Mouse (Mus musculus) stomach, embryonic 15.5 days (tissue): Measurements from ENCODE around the gene Fcgr3. TPM values are rescaled to one million over a fixed set of nuclear protein-coding genes. Genes with fewer than 3 reads are reported as not detected.
A peak's percentile ranks its signal among the peaks of the same experiment; 100 is the strongest.
"Not testable (repeated sequence)": the region's sequence is repeated elsewhere in the genome, so short reads cannot be mapped to it uniquely, and the experiment has no call there.

Experiments
- ATAC-seq: fragments of 200-750 bp; cut with Nextera tagmentation; 2 replicates; pipeline ENCODE4 v1.8.0; 2017; ENCODE audit warnings: low read depth, moderate number of reproducible peaks, moderate TSS enrichment; ENCODE audit not compliant: insufficient read depth, low FRiP score
- H3K27ac ChIP-seq: fragments of 300-500 bp; sonication (generic); 2 replicates; pipeline ENCODE4 v1.5.1; 2015; ENCODE audit warnings: mild to moderate bottlenecking, inconsistent platforms
- H3K27me3 ChIP-seq: fragments of 300-500 bp; sonication (generic); replicated peaks from 2 replicates; pipeline ENCODE4 v1.6.1; 2015; ENCODE audit warnings: inconsistent platforms
- H3K36me3 ChIP-seq: fragments of 300-500 bp; sonication (generic); 2 replicates; pipeline ENCODE4 v1.6.1; 2015; ENCODE audit warnings: inconsistent platforms
- H3K4me1 ChIP-seq: fragments of 300-500 bp; sonication (generic); 2 replicates; pipeline ENCODE4 v1.6.1; 2015; ENCODE audit warnings: inconsistent platforms
- H3K4me2 ChIP-seq: fragments of 300-500 bp; sonication (generic); 2 replicates; pipeline ENCODE4 v1.6.1; 2015; ENCODE audit warnings: mild to moderate bottlenecking, inconsistent platforms
- H3K4me3 ChIP-seq: fragments of 300-500 bp; sonication (generic); replicated peaks from 2 replicates; pipeline ENCODE4 v1.5.1; 2015; ENCODE audit warnings: inconsistent platforms
- H3K9ac ChIP-seq: fragments of 300-500 bp; sonication (generic); 2 replicates; pipeline ENCODE4 v1.6.1; 2015; ENCODE audit warnings: inconsistent platforms
- H3K9me3 ChIP-seq: fragments of 300-500 bp; sonication (generic); 2 replicates; pipeline ENCODE4 v1.6.1; 2016; ENCODE audit warnings: inconsistent platforms
- WGBS: fragments of 180-500 bp; shearing (Covaris S2); methylation state at CpG from one replicate; pipeline ENCODE4 v1.1.7; 2015; 5-methylcytosine and 5-hydroxymethylcytosine counted together
- polyA plus RNA-seq: library from polyadenylated mRNA; unstranded; fragments of >200 nt; fragmentation: Nextera tagmentation; extraction: Ambion mirVana; gene quantifications from 2 replicates; pipeline ENCODE4 v1.2.1, GENCODE M21; 2015

Fcgr3 gene
- polyA plus RNA-seq, 1 experiment from 2014 or later: 18.7 TPM

- not testable (repeated sequence) for H3K9me3 ChIP-seq, H3K9ac ChIP-seq, H3K36me3 ChIP-seq, H3K4me1 ChIP-seq, H3K27ac ChIP-seq
- Histone ChIP-seq H3K27me3 (peaks cover 26% of the 10 kb centered on the region), H3K4me2 (peak overlapping the region; percentile 49), H3K4me3 (peak overlapping the region; percentile 30)
- 0 out of 2 replicates have a peak, but pooled peaks have one; percentile 2 for ATAC-seq
- 6% methylated on average over 31 of the region's 45 CpGs for WGBS
Observed at GRCm38 (mm10) chr1:171065768-171066167, 1.0 kb upstream of the Fcgr3 start.

GRCm38 (mm10) chr1:171065243-171065587 lies 480 bp upstream of the Fcgr3 start:
- not testable (repeated sequence) for H3K9ac ChIP-seq, H3K9me3 ChIP-seq, H3K36me3 ChIP-seq, H3K4me1 ChIP-seq, H3K27ac ChIP-seq
- Histone ChIP-seq H3K27me3 (peaks cover 25% of the 10 kb centered on the region), H3K4me2 (peak overlapping the region; percentile 50), H3K4me3 (peak overlapping the region; percentile 35)
- ATAC-seq: peak; percentile 27
- under 1% methylated on average over 25 of the region's 35 CpGs for WGBS

- peak overlapping the region; percentile 50 for H3K4me2 ChIP-seq
- WGBS: 9% methylated on average over 41 of the region's 61 CpGs
- not testable (repeated sequence) for H3K4me1 ChIP-seq, H3K36me3 ChIP-seq, H3K9me3 ChIP-seq, H3K9ac ChIP-seq, H3K27ac ChIP-seq
- H3K27me3 ChIP-seq: peaks cover 20% of the 10 kb centered on the region
- H3K4me3 ChIP-seq: peak overlapping the region; percentile 35
- ATAC-seq: peak; percentile 72
Observed at GRCm38 (mm10) chr1:171063569-171064490, 905 bp downstream of the Fcgr3 start.

- H3K36me3 ChIP-seq: no peaks in the 10 kb centered on the region
- H3K9ac ChIP-seq: no peak overlapping the region
- no peak overlapping the region for H3K27ac ChIP-seq
- no peak for ATAC-seq
- H3K27me3 ChIP-seq: peaks cover 16% of the 10 kb centered on the region
- 64% methylated on average over 3 of the region's 3 CpGs for WGBS
- no peak overlapping the region for H3K4me2 ChIP-seq
- no peaks in the 10 kb centered on the region for H3K9me3 ChIP-seq
- H3K4me3 ChIP-seq: no peak overlapping the region
- peaks cover 6% of the 10 kb centered on the region for H3K4me1 ChIP-seq
Observed at GRCm38 (mm10) chr1:171061566-171061965, 3.2 kb downstream of the Fcgr3 start.

- Histone ChIP-seq H3K4me2 (peak overlapping the region; percentile 15; the same call in 1 of the 2 replicates), H3K9ac (no peak overlapping the region), H3K9me3 (no peaks in the 10 kb centered on the region), H3K27ac (0 out of 2 replicates have a peak overlapping the region, but pooled peaks have one; percentile 26), H3K4me1 (peaks cover 6% of the 10 kb centered on the region), H3K36me3 (no peaks in the 10 kb centered on the region), H3K27me3 (peaks cover 10% of the 10 kb centered on the region), H3K4me3 (no peak overlapping the region)
- ATAC-seq: no peak
- 21% methylated on average over 10 of the region's 10 CpGs for WGBS
Observed at GRCm38 (mm10) chr1:171060392-171060791, 4.3 kb downstream of the Fcgr3 start.

- Histone ChIP-seq H3K4me3 (no peak overlapping the region), H3K27ac (no peak overlapping the region), H3K9ac (no peak overlapping the region), H3K9me3 (no peaks in the 10 kb centered on the region), H3K4me2 (no peak overlapping the region), H3K36me3 (no peaks in the 10 kb centered on the region), H3K4me1 (no peaks in the 10 kb centered on the region), H3K27me3 (peaks cover 4% of the 10 kb centered on the region; the same call in 1 of the 2 replicates)
- no peak for ATAC-seq
- whole genome bisulfite sequencing: 61% methylated on average over 2 of the region's 2 CpGs
Observed at GRCm38 (mm10) chr1:171059203-171059602, 5.5 kb downstream of the Fcgr3 start.

GRCm38 (mm10) chr1:171057253-171057652 lies 7.5 kb downstream of the Fcgr3 start:
- WGBS: 80% methylated on average over 5 of the region's 5 CpGs
- Histone ChIP-seq H3K9me3 (no peaks in the 10 kb centered on the region), H3K27ac (no peak overlapping the region), H3K36me3 (no peaks in the 10 kb centered on the region), H3K4me1 (no peaks in the 10 kb centered on the region), H3K4me3 (no peak overlapping the region), H3K27me3 (no peaks in the 10 kb centered on the region), H3K9ac (no peak overlapping the region), H3K4me2 (no peak overlapping the region)
- ATAC-seq: no peak

GRCm38 (mm10) chr1:171053305-171053704 lies 11.4 kb downstream of the Fcgr3 start:
- Histone ChIP-seq H3K4me2 (no peak overlapping the region), H3K9ac (no peak overlapping the region), H3K4me3 (no peak overlapping the region), H3K9me3 (no peaks in the 10 kb centered on the region), H3K27me3 (no peaks in the 10 kb centered on the region), H3K36me3 (no peaks in the 10 kb centered on the region), H3K27ac (no peak overlapping the region), H3K4me1 (no peaks in the 10 kb centered on the region)
- no peak for ATAC-seq
- 84% methylated on average over 6 of the region's 6 CpGs for WGBS

- no peak overlapping the region for H3K27ac ChIP-seq
- H3K9ac ChIP-seq: no peak overlapping the region
- no peaks in the 10 kb centered on the region for H3K36me3 ChIP-seq
- H3K4me3 ChIP-seq: no peak overlapping the region
- H3K4me1 ChIP-seq: no peaks in the 10 kb centered on the region
- H3K4me2 ChIP-seq: no peak overlapping the region
- H3K9me3 ChIP-seq: no peaks in the 10 kb centered on the region
- ATAC-seq: no peak
- no peaks in the 10 kb centered on the region for H3K27me3 ChIP-seq
- 72% methylated on average over 7 of the region's 7 CpGs for WGBS
Observed at GRCm38 (mm10) chr1:171050774-171051173, 14.0 kb downstream of the Fcgr3 start.

- no peak for ATAC-seq
- 62% methylated on average over 10 of the region's 10 CpGs for WGBS
Observed at GRCm38 (mm10) chr1:171049263-171049662, 15.5 kb downstream of the Fcgr3 start.

GRCm38 (mm10) chr1:171046501-171046900 lies 18.2 kb downstream of the Fcgr3 start:
- Histone ChIP-seq H3K4me3 (no peak overlapping the region), H3K27ac (no peak overlapping the region), H3K9me3 (no peaks in the 10 kb centered on the region), H3K9ac (no peak overlapping the region), H3K27me3 (no peaks in the 10 kb centered on the region), H3K36me3 (no peaks in the 10 kb centered on the region), H3K4me1 (no peaks in the 10 kb centered on the region; the same call in 1 of the 2 replicates), H3K4me2 (no peak overlapping the region)
- WGBS: 70% methylated on average over 3 of the region's 3 CpGs
- ATAC-seq: no peak

More at GRCm38 (mm10) chr1:171049263-171049662, 15.5 kb downstream of the Fcgr3 start:
- H3K9ac ChIP-seq: no peak overlapping the region
- no peak overlapping the region for H3K4me3 ChIP-seq
- no peaks in the 10 kb centered on the region for H3K27me3 ChIP-seq
- no peaks in the 10 kb centered on the region; the same call in 1 of the 2 replicates for H3K4me1 ChIP-seq
- H3K4me2 ChIP-seq: no peak overlapping the region
- no peaks in the 10 kb centered on the region for H3K36me3 ChIP-seq
- no peaks in the 10 kb centered on the region for H3K9me3 ChIP-seq
- H3K27ac ChIP-seq: no peak overlapping the region

GRCm38 (mm10) chr1:171045079-171045465 lies 19.7 kb downstream of the Fcgr3 start:
- no peak overlapping the region for H3K27ac ChIP-seq
- no peak overlapping the region for H3K9ac ChIP-seq
- ATAC-seq: no peak
- no peaks in the 10 kb centered on the region; the same call in 1 of the 2 replicates for H3K4me1 ChIP-seq
- H3K4me3 ChIP-seq: peak overlapping the region; percentile 73
- H3K36me3 ChIP-seq: no peaks in the 10 kb centered on the region
- H3K4me2 ChIP-seq: peak overlapping the region; percentile 51
- H3K9me3 ChIP-seq: no peaks in the 10 kb centered on the region
- 5% methylated on average over 14 of the region's 14 CpGs for WGBS
- no peaks in the 10 kb centered on the region for H3K27me3 ChIP-seq
